Mouse (Mus musculus): ENCODE data around the gene Btbd9. TPM values are rescaled to one million over a fixed set of nuclear protein-coding genes. Genes with fewer than 3 reads are reported as not detected.

The Btbd9 gene
- polyA plus RNA-seq, 1 experiment = 25.6 TPM

DNA sequence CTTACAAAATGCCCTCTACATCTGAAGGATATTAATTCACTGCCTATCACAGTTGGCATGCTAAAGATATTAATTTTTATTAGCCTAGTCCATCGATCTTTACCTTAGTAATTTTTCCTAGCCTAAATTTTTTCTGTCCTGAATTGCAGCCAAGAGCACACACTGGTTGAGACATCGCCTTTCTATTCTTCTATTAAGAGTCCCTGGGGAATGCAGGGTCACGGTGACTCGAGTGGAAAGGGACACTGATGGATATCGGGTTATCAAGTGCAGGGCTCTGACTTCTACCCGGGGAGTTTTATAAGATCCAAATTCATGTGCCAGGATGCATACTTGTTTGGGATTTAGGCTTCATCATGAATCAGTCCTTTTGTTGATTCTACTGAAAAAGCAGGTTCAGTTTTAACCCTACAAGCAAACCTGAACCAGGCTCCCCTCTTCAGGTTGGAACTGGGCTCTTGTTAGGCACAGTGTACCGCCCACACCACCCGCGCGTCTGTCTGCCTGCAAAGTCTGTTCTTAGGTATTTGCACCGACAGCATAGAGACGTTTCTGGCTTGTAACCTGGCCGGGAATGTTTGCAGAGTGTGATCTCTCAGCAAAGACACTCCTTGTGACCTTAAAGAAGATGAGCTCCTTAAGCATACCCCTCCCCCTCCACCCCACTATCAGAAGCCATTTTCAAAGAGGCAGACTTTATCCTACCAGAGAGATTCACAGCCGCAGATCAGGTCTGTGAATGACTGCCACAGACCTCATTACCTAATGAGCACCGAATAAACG is 297.5 kb downstream of the Btbd9 start:
- no peaks in the 10 kb centered on the region for H3K36me3 ChIP-seq (ENCODE audit: control insufficient read depth, insufficient read depth, low read length)
- H3K27ac ChIP-seq (ENCODE audit: insufficient read depth, low read depth, low read length) = no peak overlapping the region
- H3K4me3 ChIP-seq (ENCODE audit: insufficient read depth, low read depth, low read length) = no peak overlapping the region
- no peaks in the 10 kb centered on the region for H3K27me3 ChIP-seq (replicated peaks; ENCODE audit: control insufficient read depth, insufficient read depth, low read length)
- WGBS = 54% methylated on average over 16 of the region's 16 CpGs
- TF ChIP-seq CTCF (conservative IDR thresholded peaks at IDR 0.05; ENCODE audit: insufficient read depth, insufficient read length, low read depth, low read length) (no peak), POLR2A (IDR thresholded peaks at IDR 0.05; ENCODE audit: low read depth, low read length) (no peak)
- DNase-seq = no peak
- H3K4me1 ChIP-seq (ENCODE audit: control insufficient read depth, insufficient read depth, low read length) = 0 out of 2 replicates have a peak, but pooled peaks cover 5% of the 10 kb centered on the region

GRCm38 (mm10) chr17:30276477-30276876 is 299.8 kb downstream of the Btbd9 start:
- 93% methylated on average over 4 of the region's 4 CpGs for WGBS
- no peaks in the 10 kb centered on the region for H3K27me3 ChIP-seq (replicated peaks; ENCODE audit: control insufficient read depth, insufficient read depth, low read length)
- H3K36me3 ChIP-seq (ENCODE audit: control insufficient read depth, insufficient read depth, low read length) = no peaks in the 10 kb centered on the region
- no peak for TF ChIP-seq CTCF (conservative IDR thresholded peaks at IDR 0.05; ENCODE audit: insufficient read depth, insufficient read length, low read depth, low read length)
- no peak for TF ChIP-seq POLR2A (IDR thresholded peaks at IDR 0.05; ENCODE audit: low read depth, low read length)
- no peak for DNase-seq
- H3K4me1 ChIP-seq (ENCODE audit: control insufficient read depth, insufficient read depth, low read length) = 0 out of 2 replicates have a peak, but pooled peaks cover 5% of the 10 kb centered on the region
- no peak overlapping the region for H3K27ac ChIP-seq (ENCODE audit: insufficient read depth, low read depth, low read length)
- no peak overlapping the region for H3K4me3 ChIP-seq (ENCODE audit: insufficient read depth, low read depth, low read length)

- no peaks in the 10 kb centered on the region for H3K36me3 ChIP-seq (ENCODE audit: control insufficient read depth, insufficient read depth, low read length)
- no peak for DNase-seq
- WGBS = 90% methylated on average over 6 of the region's 6 CpGs
- H3K4me3 ChIP-seq (ENCODE audit: insufficient read depth, low read depth, low read length) = no peak overlapping the region
- no peaks in the 10 kb centered on the region for H3K4me1 ChIP-seq (ENCODE audit: control insufficient read depth, insufficient read depth, low read length)
- no peaks in the 10 kb centered on the region for H3K27me3 ChIP-seq (replicated peaks; ENCODE audit: control insufficient read depth, insufficient read depth, low read length)
- TF ChIP-seq POLR2A (IDR thresholded peaks at IDR 0.05; ENCODE audit: low read depth, low read length) = no peak
- no peak overlapping the region for H3K27ac ChIP-seq (ENCODE audit: insufficient read depth, low read depth, low read length)
These were observed 303.5 kb downstream of the Btbd9 start for GRCm38 (mm10) chr17:30272769-30273168.

DNA sequence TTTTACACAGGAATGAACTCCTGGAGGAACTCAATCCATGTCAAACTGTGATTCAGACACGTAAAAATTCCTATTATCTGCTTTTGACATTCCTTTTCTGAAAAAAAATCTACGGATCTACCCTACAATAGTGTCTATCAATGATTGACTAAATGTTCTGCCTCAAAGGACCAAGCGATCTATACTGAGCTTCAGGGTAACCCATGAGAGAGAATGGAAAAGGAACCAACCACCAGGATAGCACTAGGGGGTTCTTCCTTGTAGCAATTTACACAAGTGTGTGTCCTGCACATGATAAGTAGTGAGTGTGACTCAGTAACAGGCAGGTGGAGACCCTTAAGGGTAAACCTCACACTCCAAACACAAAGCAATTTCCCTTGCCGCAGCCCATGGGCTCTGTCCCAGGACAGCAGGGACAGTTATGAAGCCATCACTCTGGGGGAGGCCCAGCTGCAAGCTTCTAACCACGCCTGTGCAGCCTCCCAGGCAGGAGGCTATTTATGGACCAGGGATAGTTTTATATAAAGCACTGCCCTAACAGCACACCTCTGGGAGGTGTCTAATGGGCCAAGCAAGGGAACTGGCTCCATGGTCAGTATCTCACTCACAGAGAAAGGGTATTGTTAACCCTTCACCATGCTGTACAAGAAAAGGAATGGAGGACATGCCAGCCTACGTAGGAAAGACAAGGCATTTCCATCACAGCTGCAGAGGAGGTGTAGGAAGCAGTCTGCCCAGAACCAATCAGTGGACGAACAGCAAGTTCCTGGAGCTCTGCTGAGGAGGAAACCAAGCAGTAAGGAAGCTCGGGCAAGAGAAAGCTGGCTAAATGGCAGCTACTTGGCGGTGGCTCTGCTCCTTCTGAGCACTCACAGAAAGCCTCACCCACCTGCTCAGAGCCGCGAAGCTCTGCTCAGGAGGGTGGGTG is 306.9 kb downstream of the Btbd9 start:
- 67% methylated on average over 11 of the region's 11 CpGs for WGBS
- Histone ChIP-seq H3K36me3 (ENCODE audit: control insufficient read depth, insufficient read depth, low read length) (no peaks in the 10 kb centered on the region), H3K27ac (ENCODE audit: insufficient read depth, low read depth, low read length) (no peak overlapping the region), H3K27me3 (replicated peaks; ENCODE audit: control insufficient read depth, insufficient read depth, low read length) (no peaks in the 10 kb centered on the region), H3K4me1 (ENCODE audit: control insufficient read depth, insufficient read depth, low read length) (no peaks in the 10 kb centered on the region), H3K4me3 (ENCODE audit: insufficient read depth, low read depth, low read length) (no peak overlapping the region)
- no peak for DNase-seq
- TF ChIP-seq POLR2A (IDR thresholded peaks at IDR 0.05; ENCODE audit: low read depth, low read length) (no peak), CTCF (conservative IDR thresholded peaks at IDR 0.05; ENCODE audit: insufficient read depth, insufficient read length, low read depth, low read length) (no peak)

GRCm38 (mm10) chr17:30268456-30268855 is 307.8 kb downstream of the Btbd9 start:
- TF ChIP-seq CTCF (conservative IDR thresholded peaks at IDR 0.05; ENCODE audit: insufficient read depth, insufficient read length, low read depth, low read length) (no peak), POLR2A (IDR thresholded peaks at IDR 0.05; ENCODE audit: low read depth, low read length) (no peak)
- Histone ChIP-seq H3K4me3 (ENCODE audit: insufficient read depth, low read depth, low read length) (no peak overlapping the region), H3K4me1 (ENCODE audit: control insufficient read depth, insufficient read depth, low read length) (no peaks in the 10 kb centered on the region), H3K27me3 (replicated peaks; ENCODE audit: control insufficient read depth, insufficient read depth, low read length) (no peaks in the 10 kb centered on the region), H3K36me3 (ENCODE audit: control insufficient read depth, insufficient read depth, low read length) (no peaks in the 10 kb centered on the region), H3K27ac (ENCODE audit: insufficient read depth, low read depth, low read length) (no peak overlapping the region)
- no peak for DNase-seq
- 88% methylated on average over 8 of the region's 8 CpGs for WGBS

DNA sequence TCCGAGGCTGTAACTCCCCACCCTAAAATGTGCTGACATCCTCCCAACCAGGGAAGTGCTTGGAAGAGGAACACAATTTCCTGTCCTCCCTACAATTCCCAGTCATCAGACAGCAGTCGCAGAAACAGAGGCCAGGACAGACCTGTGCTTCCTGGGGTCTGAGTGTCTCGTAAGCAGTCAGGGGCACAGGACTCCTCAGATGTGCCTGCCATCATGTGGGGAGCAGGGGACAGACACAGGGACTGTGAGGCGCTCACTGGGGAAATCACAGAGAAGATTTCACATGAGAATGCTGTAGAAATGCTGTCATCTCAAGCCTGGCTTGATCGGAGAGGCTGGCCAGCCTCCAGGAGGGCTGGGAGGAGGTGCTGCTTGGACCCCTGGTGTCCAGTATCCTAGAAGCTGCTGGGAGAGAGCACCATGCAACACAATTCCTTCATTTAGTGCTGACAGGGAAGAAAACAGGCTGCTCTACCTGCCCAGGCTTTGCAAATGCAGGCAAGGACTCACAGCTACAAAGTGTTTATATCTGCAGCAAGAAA is 308.8 kb downstream of the Btbd9 start:
- Histone ChIP-seq H3K4me1 (ENCODE audit: control insufficient read depth, insufficient read depth, low read length) (peaks cover 7% of the 10 kb centered on the region; the same call in 1 of the 2 replicates), H3K27me3 (replicated peaks; ENCODE audit: control insufficient read depth, insufficient read depth, low read length) (no peaks in the 10 kb centered on the region), H3K4me3 (ENCODE audit: insufficient read depth, low read depth, low read length) (no peak overlapping the region), H3K27ac (ENCODE audit: insufficient read depth, low read depth, low read length) (no peak overlapping the region), H3K36me3 (ENCODE audit: control insufficient read depth, insufficient read depth, low read length) (no peaks in the 10 kb centered on the region)
- DNase-seq = no peak
- 73% methylated on average over 5 of the region's 5 CpGs for WGBS
- no peak for TF ChIP-seq CTCF (conservative IDR thresholded peaks at IDR 0.05; ENCODE audit: insufficient read depth, insufficient read length, low read depth, low read length)
- TF ChIP-seq POLR2A (IDR thresholded peaks at IDR 0.05; ENCODE audit: low read depth, low read length) = no peak

DNA sequence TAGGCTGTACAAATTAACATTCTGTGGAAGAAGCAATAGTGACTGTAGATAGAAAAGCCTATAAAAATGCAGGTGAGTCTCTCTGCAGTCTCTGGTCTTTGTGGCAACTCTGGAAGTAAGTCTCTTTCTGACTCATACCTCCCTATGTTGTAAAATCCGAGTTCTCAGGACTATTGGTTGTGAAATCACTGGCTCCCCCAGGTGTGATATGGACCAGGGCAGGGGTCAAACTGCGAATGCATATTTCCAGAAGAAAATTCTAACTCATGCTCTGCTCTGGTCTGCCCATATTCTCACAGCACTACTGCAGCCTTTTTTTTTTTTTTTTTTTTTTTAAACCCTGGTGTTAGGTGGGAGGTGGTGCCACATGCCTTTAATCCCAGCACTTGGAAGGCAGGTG is 312.8 kb downstream of the Btbd9 start:
- TF ChIP-seq CTCF (conservative IDR thresholded peaks at IDR 0.05; ENCODE audit: insufficient read depth, insufficient read length, low read depth, low read length) (no peak), POLR2A (IDR thresholded peaks at IDR 0.05; ENCODE audit: low read depth, low read length) (no peak)
- Histone ChIP-seq H3K36me3 (ENCODE audit: control insufficient read depth, insufficient read depth, low read length) (no peaks in the 10 kb centered on the region), H3K4me3 (ENCODE audit: insufficient read depth, low read depth, low read length) (no peak overlapping the region), H3K27me3 (replicated peaks; ENCODE audit: control insufficient read depth, insufficient read depth, low read length) (no peaks in the 10 kb centered on the region), H3K27ac (ENCODE audit: insufficient read depth, low read depth, low read length) (no peak overlapping the region), H3K4me1 (ENCODE audit: control insufficient read depth, insufficient read depth, low read length) (peaks cover 7% of the 10 kb centered on the region; the same call in 1 of the 2 replicates)
- WGBS = 67% methylated on average over 2 of the region's 2 CpGs
- DNase-seq = no peak
